Mouse (Mus musculus) c-Kit-positive CD71-positive TER-119-positive erythroid progenitor cells, embryonic 14.5 days (primary cell): ENCODE measurements around the gene Pde2a.
A peak's percentile ranks its signal among the peaks of the same experiment; 100 is the strongest.
"Not testable (repeated sequence)": the region's sequence is repeated elsewhere in the genome, so short reads cannot be mapped to it uniquely, and the experiment has no call there.

Source experiments
- DNase-seq: peaks from one replicate; pipeline ENCODE4 v3.0.0-alpha.2; 2013; ENCODE audit warnings: low spot score

The Pde2a gene

DNA sequence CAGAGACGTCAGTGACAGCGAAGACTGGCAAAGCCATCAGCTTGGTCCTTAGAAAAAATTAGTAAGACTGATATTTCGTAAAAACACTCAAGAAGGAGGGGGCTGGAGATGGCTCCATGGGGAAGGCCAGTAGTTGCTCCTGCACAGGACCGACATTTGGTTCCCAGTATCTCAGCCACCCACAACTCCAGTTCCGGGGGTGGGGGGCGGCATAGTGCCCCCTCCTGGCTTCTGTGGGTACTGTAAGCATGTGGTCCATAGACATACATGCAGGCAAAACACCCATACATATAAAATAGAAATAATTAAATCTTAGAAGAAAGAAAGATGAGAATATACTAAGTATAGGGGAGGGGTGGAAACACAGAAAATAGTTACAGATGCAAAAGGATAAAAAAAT, 95.0 kb downstream of the Pde2a start:
- DNase-seq, result no peak

GRCm38 (mm10) chr7:101521696-101522095, 100.2 kb downstream of the Pde2a start:
- DNase-seq, result no peak

DNA sequence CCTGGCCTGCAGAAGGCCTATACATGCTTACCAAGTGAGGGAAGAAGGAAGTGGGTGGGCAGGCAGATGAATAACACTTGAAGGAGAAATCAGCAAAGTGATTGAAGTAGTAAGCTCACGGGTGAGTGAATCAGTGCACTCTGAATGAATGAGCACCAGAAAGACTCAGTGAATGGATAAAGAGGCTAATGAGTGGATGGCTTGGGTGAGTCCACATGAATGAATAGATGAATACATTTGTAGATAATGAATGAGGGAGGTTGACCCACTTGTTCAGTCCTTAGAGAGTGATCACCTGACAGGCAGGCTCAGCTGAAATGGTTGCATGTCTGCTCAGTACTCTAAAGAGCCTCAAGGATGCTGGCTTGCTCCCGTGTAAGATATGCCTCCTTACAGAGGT, 101.7 kb downstream of the Pde2a start:
- DNase-seq, result no peak

GRCm38 (mm10) chr7:101526484-101526883, 105.0 kb downstream of the Pde2a start:
- no peak for DNase-seq

DNA sequence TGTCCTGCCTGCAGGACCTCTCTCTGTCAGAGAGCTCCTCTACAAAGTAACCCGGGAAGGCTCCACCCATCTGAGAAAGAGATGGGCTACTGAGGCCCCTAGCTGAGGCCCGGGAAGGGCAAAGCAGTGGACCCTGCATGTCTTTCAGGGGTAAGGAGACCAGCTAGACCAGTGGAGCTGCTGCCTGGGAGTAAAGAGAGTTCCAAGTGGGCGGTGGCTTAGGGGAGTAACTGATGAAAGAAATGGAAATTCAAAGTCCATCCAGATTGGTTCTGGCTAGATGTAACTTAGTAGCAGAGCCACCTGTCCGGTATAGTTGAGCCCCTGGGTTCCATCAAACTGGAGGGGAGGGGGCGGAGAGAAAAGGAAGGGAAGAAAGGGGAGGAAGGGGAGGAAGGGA, 112.9 kb downstream of the Pde2a start:
- DNase-seq, result no peak

DNA sequence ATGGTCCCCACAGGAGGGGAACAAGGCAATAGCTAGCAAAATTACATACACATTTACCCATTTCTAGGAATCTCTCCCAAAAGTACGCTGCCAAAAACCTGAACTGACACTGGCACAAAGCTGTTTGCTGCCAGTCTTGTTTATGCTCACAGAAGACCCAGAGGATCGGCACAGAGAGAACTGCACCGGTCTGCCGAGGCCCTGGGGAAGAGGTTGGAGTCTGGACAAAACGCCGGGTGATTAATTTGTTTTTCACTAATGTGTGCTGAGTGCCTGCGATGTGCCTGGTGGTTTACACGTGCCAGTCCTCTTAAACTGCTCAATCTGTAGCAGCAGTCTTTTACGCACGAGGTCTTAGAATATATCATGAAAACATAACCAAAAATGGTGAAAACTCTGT, 113.6 kb downstream of the Pde2a start:
- DNase-seq, result no peak

DNA sequence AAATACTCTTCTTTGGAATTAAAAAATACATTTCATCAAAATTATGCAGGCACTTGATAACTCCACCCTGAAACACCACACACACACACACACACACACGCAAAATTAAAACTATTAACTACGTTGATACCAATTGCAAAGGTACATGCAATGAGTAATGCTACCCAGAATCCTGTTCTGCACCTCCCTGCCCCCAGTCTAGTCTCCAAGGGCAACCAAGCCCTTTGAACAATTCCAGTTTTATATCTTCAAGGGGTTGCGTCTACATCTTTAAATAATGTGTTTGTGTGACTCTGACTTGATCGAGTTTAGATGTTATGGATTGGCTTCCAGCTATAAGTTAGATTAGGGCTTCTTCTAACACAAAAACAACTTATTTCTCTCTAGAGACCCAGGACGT, 114.0 kb downstream of the Pde2a start:
- DNase-seq, result no peak

GRCm38 (mm10) chr7:101537541-101537940, 116.0 kb downstream of the Pde2a start:
- no peak for DNase-seq

DNA sequence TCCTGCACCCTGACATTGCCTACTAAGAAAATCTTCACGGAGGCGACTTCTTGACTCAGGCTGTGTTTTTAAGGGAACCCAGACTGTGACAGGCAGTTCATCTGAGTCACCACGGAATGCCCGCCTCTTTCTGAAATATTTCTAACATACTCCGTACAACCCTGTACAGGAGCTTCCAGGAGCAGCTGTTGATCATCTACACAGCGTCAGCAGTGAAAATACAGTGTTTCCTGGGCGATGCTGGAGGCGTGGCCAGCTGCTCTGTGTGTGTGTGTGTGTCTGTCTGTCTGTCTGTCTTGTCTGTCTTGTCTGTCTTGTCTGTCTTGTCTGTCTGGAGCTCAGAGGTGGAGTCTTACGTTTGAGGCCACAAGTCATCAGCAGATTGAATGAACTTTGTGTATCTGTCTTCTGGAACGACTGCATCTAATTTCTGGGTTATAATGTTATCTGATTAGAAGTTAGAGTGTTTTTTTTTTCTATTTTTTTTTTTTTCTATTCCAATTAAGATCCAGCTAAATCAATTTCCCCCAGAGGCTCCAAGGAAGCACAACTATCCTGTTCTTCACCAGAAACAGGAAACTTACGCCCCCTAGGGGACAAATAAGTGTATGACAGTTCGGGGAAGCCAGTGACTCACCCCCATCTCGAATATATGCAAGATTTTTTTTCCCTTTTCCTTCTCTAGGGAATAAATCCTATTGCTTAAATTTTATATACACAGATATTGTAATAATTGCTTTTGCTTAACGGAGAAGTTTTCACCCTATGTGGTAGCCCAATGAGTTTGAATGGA, 116.8 kb downstream of the Pde2a start:
- peak; percentile 28 for DNase-seq

GRCm38 (mm10) chr7:101539774-101540173, 118.3 kb downstream of the Pde2a start:
- no peak for DNase-seq

- no peak for DNase-seq
These were observed 119.2 kb downstream of the Pde2a start for GRCm38 (mm10) chr7:101540684-101541083.

DNA sequence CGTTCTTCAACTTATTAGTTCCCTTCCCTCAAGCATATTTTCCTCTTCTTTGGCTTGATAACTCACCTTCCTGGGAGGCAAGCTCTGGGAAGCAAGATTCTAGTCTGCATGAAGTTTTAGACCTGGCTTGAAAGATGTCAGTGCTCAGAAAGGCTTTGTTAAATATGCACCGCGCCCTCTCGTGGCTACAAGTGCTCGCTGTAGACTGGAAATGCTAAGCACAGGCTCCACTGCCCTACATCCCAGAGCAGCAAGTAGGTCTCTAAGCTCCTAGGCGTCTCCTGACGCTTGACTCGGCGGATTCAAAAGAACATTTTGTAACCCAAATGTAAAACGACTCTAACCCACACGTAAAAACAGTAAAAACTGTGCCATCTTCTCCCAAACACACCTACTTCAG, 119.6 kb downstream of the Pde2a start:
- peak; percentile 12 for DNase-seq

DNA sequence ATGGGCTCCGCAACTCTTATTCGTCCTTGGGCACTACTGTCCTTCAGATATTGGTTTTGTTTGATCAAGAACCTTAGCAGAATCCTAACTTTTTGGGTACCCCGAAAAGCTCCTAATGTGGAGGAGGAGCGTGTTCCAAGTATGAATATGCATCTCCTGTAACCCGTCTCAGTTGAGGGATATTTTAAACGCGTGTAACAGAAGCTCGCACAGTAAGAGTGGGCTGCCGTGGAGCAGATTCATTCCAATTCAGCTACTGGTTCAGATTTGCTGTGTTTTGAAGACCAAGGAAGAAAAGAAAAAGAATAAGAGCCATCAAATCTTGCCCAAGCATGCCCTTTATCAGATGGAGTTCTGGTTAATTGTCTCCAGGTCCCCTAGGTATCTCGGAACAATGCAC, 120.2 kb downstream of the Pde2a start:
- no peak for DNase-seq

GRCm38 (mm10) chr7:101547651-101548050, 126.2 kb downstream of the Pde2a start:
- no peak for DNase-seq

- DNase-seq, result no peak
These were observed 127.8 kb downstream of the Pde2a start for GRCm38 (mm10) chr7:101549266-101549665.

DNA sequence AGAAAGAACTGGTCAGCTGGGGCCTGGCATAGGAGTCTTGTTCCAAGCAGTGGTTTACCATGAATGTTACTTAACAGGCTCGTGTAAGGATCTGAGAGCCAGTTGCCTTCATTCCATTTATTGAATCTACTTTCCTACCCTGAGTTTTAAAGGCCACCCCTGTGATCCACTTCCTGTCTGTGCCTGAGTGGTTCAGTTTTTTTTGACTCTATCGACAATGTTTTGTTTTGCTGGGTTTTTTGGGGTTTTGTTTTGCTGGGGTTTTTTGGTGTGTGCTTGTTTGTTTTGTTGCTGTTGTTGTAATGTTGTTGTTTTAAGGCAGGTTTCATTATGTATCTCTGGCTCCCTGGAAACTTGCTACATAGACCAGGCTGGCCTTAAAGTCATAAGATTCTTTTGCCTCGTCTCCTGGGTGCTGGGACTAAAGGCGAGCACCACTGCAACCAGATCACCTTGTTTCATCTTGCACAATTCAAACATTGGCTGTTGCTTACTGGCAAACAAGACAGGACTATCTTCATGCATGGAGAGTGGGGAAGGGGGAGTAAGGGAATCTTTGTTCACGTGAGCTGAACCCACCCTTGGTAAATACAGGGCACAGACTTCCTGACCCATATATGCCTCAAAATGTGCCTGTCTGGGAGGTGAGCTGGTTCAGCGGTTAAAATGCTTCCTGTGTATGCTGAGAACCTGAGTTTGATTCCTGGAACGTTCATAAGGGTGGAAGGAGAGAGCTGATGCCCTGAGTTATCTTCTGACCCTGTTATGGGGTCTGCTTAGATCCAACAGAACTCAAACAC, 129.4 kb downstream of the Pde2a start:
- no peak for DNase-seq

GRCm38 (mm10) chr7:101551530-101551929, 130.0 kb downstream of the Pde2a start:
- DNase-seq, result no peak

- not testable (repeated sequence) for DNase-seq
These were observed 134.0 kb downstream of the Pde2a start for GRCm38 (mm10) chr7:101555473-101555872.

GRCm38 (mm10) chr7:101557391-101557790, 135.9 kb downstream of the Pde2a start:
- DNase-seq, result no peak

- not testable (repeated sequence) for DNase-seq
These were observed 137.9 kb downstream of the Pde2a start for GRCm38 (mm10) chr7:101559393-101559792.
